In genomic region chr15:6873807-6874600, GRCm38 (mm10) we compare ENCODE assay signal across 7 mouse cellular contexts. TPM values are rescaled to one million over a fixed set of nuclear protein-coding genes. Genes with fewer than 3 reads are reported as not detected.
DNase-seq lines count a peak whose midpoint lies in the region; TF ChIP-seq lines count a peak whose summit lies in the region.

No protein-coding gene starts in this region.

- DNase-seq in adrenal gland, adult (ENCODE audit: inconsistent age in 2 of 2, low spot score in 1 of 2), result peak; percentile 69 to 92
- DNase-seq in embryo, embryonic 10.5 days (ENCODE audit: low spot score), result peak; percentile 28
- DNase-seq in heart, adult 2 months, result peak; percentile 90
- DNase-seq in kidney, adult 11 months, result peak; percentile 64
- peak; percentile 69 for DNase-seq in lung, adult 2 months
- peak; percentile 30 for DNase-seq in ovary, postnatal 10 days (ENCODE audit: low spot score)
- DNase-seq in natural killer cell, adult 2 months (ENCODE audit: low spot score in 2 of 2), result no peak

- no peak for TF ChIP-seq CTCF in heart, adult 2 months (IDR thresholded peaks at IDR 0.05)
- TF ChIP-seq CTCF in lung, adult 2 months (IDR thresholded peaks at IDR 0.05; ENCODE audit: insufficient read depth, low read length), result no peak

- H3K4me1 ChIP-seq in heart, adult 2 months (ENCODE audit: control insufficient read depth, insufficient read depth, low read length), result peaks cover 12% of the 10 kb centered on the region
- H3K4me1 ChIP-seq in lung, adult 2 months (ENCODE audit: control insufficient read depth, insufficient read depth, low read length), result peaks cover 11% of the 10 kb centered on the region

- H3K4me3 ChIP-seq in heart, adult 2 months, result peak overlapping the region; percentile 79
- peak overlapping the region; percentile 80 for H3K4me3 ChIP-seq in lung, adult 2 months (replicated peaks; ENCODE audit: extremely low read depth, low read depth, low read length)

- H3K27me3 ChIP-seq in heart, adult 2 months (ENCODE audit: control insufficient read depth, insufficient read depth, low read length), result no peaks in the 10 kb centered on the region

- H3K27ac ChIP-seq in heart, adult 2 months, result peak overlapping the region; percentile 84

- 1% methylated on average over 51 of the region's 52 CpGs for WGBS in heart, adult 2 months
- WGBS in lung, adult 2 months, result 1% methylated on average over 52 of the region's 52 CpGs

- no peaks in the 10 kb centered on the region for H3K79me2 ChIP-seq in heart, adult 2 months (replicated peaks; ENCODE audit: control insufficient read depth, insufficient read depth, low read length)

- intact Hi-C loops in heart, adult 2 months (cut with DNase I), result loop anchor here (5.0 kb wide), 1 partner anchor 167 kb away; the partner anchor contains the start of gene Rictor

- peak overlapping the region; percentile 90 for H3K9ac ChIP-seq in heart, adult 2 months (ENCODE audit: low read depth, low read length)

- peak; percentile 68 for TF ChIP-seq POLR2A in heart, adult 2 months (IDR thresholded peaks at IDR 0.05; ENCODE audit: insufficient read depth, low read depth, low read length)
- TF ChIP-seq POLR2A in lung, adult 2 months (IDR thresholded peaks at IDR 0.05; ENCODE audit: borderline replicate concordance, extremely low read depth, low read depth, low read length), result peak; percentile 75; the same call in 1 of the 2 replicates

- TF ChIP-seq EP300 in heart, adult 2 months (IDR thresholded peaks at IDR 0.05; ENCODE audit: insufficient read depth, low read depth, low read length), result peak; percentile 68; the same call in 1 of the 2 replicates

- H3K36me3 ChIP-seq in heart, adult 2 months (ENCODE audit: control insufficient read depth, insufficient read depth, low read length), result peaks cover 4% of the 10 kb centered on the region

RNA-seq across cellular contexts. Expression of gene Osmr, which starts 0.8 kb away (rescaled TPM):
- 10 to 100 TPM in 1 of 2 experiments, 1 to 10 TPM in 1; 9.6 to 11.9 TPM for total RNA-seq in heart, adult 2 months (2021)
- 7.5 and 11.2 TPM in 2 replicates for polyA plus RNA-seq in heart, adult 2 months (2012; rRNA removed)
- polyA plus RNA-seq in lung, adult 2 months (2012; rRNA removed), result 11.5 and 13.1 TPM in 2 replicates

Comparison
In these comparisons a context has a peak if more than half of its experiments do, and no peak if none do; other contexts are left out.
1. DNase-seq: peak in adrenal gland, adult (2 of 2), embryo, embryonic 10.5 days (single experiment), heart, adult 2 months (2 of 2), kidney, adult 11 months (single experiment), lung, adult 2 months (single experiment) and ovary, postnatal 10 days (single experiment); none in natural killer cell, adult 2 months (0 of 2).